Mouse (Mus musculus) thymus, postnatal 25 days (tissue): ENCODE measurements around the gene Tmem259.

Experiments used
- DNase-seq: peaks from one replicate; pipeline ENCODE4 v3.0.0; 2022

Tmem259 gene

DNA sequence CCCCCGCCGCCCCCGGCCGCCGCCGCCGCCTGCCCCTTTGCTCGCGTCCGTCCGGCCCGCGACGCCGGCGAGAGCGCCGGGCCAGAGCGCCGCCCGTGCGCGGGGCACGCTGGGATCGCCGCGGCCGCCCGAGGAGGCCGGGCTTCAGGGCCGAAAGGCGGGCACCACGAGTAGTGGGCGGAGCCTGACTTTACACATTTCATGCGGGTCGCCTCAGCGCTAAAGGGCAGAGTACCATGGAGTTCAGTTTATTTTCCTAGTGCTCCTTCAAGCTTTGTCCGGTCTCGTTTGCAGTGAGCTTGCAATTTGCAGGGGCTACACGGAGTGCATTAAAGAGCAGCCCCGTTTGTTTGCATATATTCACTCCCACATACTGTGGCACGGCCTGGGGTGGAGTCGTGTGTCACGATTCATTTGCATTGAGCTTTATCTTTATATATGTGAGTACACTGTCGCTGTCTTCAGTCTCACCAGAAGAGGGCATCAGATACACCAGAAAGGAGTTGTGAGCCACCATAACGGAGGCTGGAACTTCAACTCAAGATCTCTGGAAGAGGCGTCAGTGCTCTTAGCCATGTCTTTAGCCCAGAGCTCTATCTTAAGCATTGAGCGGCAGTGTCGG, at the start of gene Tmem259:
Tmem259 (minus strand) TSS at position 136 of the 622 bp plus-strand sequence.
- DNase-seq, result peak; percentile 89

DNA sequence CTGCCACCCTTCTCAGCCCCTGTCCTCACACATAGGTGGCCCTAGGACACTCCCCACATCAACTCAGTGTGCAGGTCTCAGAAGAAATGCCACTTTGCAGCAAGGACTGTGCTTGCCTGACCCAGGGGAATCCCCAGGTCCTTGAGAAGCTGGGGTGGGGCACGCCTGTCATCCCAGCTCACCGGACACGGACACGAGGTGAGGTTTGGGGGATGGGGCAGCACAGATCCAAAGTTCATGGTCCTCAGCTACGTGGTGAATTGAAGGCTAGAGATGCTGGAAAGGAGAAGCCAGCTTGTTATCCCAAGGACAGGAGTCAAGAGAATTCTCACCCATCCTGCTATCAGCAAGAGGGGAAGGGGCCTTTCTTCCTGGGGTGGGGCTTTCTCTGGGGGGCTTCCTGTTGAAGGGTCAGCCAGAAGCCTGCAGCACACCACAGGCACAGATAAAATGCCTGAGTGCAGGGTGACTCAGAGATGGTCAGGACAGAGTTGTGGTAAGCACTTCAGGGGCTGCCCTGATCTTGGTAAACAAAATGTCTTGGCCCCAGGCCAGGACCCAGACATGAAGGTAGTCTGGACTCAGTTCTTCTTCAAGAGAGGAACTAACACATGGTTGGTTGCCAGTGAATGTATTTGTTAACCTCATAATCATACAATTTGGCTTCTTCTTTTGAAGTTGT, 48.8 kb upstream of the Tmem259 start:
- peak; percentile 23 for DNase-seq

DNA sequence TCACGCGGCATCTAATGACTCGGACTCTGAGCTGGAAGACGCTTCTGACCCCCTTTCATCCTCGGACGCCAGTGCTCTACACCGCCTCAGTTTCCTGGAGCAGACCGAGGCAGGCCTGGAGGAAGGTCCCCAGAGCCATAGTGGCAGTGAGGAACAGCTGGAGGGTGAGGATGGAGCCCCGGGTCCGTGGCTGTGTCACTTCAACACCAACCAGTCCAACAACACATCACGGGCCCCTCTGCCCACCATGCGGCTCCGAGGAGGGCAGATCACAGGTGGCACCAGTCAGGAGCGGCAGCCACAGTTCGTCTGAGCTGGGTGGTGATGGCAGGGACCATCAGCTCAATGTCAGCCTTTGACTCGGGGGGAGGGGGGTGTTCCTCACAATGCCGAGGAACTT, 46.6 kb upstream of the Tmem259 start:
- no peak for DNase-seq

DNA sequence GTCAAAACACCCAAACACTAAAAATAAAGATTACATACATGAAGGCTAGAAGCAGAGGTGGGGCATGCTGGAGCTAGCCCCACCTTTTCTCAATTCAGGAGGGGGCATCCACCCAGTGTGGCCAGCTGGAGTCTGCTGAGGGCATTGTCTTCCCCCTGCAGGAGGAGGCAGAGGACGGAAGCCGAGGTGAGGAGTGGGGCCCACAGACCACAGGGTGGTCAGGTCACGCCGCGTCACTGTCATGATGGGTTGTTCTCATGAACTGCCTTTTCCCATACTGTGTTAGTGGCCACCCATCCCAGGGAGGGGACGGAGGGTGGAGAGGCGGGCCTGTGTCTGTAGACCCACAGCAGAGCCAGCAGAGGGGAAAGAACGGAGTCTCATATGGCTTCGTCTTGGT, 46.1 kb upstream of the Tmem259 start:
- no peak for DNase-seq

DNA sequence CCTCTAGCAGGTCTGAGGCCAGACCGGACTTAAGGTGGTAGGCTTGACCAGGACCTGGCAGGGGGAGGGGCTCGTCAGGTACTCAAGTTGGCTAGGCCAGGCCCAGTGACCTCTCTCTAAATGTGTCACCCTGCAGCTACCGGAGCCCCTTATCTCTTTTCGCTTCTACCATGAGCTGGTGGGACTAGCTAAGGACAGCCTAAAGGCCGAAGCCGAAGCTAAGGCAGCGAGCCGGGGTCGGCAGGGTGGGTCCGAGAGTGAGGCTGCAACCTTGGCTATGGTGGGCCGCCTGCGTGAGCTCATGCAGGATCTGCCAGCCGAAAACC, 44.4 kb upstream of the Tmem259 start:
- DNase-seq, result no peak

DNA sequence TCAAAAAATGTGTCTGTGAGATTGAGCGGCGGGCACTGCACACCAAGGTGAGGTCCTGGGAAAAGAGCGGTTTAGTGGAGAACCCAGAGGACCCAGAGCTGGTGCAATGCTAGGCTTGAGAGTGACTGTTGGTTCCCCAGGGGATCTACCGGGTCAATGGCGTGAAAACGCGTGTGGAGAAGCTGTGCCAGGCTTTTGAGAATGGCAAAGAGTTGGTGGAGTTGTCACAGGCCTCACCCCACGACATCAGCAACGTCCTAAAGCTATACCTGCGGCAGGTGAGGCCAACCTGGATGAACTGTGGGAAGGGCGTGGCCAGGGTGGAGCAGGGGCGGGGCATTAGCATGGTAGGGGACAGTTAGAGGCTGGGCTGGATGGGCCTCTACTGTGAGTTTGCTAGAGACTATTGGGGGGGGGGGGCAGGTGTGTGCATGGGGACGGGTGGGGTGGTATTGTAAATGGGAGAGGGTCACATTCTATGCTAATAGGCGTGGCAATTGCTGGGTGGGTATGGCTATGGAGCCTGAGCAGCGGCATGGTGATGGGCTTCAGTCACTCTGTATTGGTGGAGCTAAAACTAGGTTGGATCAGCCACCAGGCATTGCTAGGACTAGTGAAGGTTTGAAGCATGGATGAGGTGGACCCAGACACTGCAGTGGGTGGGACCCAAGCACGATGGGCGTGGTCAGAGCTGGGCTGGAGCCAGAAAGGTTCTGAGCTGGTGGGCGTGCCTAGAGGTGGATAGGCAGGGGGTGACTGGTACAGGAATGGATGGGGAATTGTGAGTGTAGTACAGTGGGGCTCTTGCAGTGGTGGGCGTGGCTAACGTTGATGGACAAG, 43.8 kb upstream of the Tmem259 start:
- DNase-seq, result no peak

DNA sequence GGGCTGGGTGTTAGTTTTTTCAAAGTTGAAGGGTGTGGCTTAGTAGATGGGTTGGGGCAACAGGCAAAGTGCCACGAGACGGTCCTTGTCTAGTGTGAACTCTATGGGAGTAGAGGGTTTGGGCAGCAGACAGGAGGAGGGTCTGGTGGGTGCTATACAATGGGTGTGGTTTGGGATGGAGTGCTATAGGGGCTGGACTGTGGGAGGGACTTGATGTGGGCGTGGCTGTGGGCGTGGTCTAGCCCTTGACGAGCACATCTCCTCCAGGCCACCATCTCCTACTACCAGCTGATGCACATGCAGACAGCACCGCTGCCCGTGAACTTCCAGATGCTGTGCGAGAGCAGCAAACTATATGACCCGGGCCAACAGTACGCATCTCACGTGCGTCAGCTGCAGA, 41.8 kb upstream of the Tmem259 start:
- peak; percentile 60 for DNase-seq

DNA sequence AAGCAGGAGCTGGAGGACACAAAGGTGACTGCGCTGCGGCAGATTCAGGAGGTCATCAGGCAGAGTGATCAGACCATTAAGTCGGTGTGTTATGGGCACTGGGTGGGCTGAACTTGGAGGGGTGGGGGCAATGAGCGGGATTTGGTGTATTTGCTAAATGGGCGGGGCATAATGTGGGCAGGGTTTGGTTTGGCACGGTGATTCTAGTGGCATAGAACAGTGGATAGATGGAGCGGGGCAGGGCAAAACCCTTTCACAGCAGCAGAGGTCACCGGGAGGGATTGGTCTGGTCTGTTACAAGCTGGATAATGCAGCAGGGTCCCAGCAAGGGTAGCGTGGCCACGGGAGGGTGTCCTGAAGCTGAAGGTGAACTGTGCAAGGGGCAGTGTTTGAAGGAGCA, 41.3 kb upstream of the Tmem259 start:
- DNase-seq, result no peak

DNA sequence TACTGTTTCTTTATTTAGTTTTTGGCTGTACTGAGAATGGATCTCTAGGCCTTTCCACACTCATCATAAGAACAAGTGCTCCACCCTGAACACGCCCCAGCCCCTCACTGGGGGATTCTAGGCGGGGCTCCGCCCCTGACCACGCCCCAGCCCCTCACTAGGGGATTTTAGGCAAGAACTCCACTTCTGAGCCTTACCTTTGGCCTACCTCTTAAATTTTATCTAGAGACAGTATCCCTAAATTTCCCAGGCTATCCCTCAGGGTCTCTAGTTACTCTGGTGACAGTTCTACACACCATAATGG, 40.9 kb upstream of the Tmem259 start:
- no peak for DNase-seq

DNA sequence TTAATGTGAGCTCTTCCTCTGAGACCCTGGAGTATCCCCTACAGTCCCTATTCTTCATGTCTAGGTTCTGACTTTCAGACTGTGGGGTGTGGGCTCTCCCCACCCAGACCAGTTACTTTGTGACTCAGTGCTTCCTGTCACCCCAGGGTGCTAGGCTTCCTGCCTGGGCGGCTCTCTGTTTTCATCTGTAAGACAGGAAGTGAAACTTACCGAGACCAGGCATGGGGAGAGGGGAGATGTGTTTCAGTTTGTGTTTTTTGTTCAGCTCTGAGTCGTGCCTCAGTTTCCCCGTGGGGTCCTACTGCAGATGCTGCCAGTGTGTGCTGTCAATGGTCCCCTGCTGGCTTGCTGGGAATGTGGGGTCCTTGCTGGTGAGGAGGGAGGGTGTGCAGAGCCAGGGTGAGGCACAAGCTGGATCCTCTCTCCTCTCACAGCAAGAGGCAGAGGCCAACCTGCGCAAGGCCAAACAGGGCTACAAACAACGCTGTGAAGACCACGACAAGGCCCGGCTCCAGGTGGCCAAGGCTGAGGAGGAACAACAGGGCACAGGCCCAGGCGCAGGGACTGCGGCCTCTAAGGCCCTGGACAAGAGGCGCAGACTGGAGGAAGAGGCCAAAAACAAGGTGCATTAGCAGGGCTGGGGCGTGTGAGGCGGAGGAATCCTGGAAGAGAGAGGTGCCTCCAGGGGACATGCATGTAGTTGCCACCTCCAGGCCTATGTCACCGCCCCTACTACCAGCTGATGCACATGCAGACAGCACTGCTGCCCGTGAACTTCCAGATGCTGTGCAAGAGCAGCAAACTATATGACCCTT, 40.3 kb upstream of the Tmem259 start:
- peak; percentile 84 for DNase-seq

DNA sequence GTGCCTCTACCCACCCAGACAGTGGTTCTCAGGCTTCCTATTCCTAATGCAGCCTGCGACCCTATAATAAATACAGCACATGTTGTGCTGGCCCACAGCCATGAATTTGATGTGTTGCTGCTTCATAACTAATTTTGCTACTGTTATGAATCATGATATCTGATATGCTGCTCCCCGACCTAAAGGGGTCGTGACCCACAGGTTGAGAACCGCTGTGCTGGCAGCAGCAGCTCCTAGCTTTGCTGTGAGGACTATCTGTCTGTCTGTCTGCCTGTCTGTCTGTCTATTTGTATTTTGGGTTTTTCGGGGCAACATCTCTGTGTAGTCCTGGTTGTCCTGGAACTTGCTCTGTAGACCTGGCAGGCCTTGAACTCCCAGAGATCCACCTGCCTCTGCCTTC, 39.6 kb upstream of the Tmem259 start:
- no peak for DNase-seq

DNA sequence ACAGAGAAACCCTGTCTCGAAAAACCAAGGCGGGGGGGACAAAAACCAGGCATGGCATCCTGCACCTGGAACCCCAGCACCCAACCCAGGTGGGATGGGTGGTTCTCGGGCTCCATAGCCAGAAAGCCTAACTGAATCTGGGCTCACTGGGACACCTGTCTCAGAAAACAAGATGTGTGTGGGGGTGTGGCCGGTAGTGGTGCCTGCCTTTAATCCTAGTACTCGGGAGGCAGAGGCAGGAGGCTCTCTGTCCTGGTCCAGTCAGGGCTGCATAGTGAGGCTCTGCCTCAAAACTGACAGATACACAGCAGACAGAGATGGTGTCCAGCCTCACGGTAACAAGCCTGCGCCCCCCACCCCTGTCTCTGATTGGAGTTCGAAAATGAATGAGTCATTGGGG, 38.7 kb upstream of the Tmem259 start:
- no peak for DNase-seq

DNA sequence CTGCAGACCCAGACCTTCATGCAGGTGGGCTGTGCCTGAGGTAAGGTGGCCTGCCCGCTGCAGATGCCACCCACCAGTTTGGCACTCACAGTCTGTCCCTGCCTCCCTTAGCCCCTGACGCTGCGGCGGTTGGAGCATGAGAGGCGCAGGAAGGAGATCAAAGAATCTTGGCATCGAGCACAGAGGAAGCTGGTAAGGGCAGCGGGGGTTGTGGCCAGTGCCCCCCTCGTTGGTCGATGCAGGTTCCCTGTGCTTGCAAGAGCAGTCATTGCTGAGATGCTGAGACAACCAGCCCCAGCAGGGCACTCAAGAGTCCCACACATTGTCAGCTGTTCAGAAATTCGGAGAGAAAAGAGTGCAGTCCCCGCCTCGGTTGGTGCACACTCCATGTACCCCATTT, 38.0 kb upstream of the Tmem259 start:
- peak; percentile 68 for DNase-seq

DNA sequence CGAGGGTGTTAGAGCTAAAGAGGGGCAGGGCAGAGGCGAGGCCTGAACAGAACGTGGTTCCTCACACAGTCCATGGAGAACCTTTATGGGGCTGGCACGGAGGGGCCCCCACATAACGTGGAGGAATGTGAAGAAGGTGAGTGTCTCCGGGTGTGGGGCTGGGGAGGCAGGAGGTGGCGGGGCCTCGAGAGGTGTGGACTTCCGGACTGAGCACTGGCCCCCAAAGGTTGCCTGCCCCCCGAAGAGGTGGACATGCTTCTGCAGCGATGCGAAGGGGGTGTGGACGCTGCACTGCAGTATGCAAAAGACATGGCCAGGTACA, 37.2 kb upstream of the Tmem259 start:
- DNase-seq, result no peak

DNA sequence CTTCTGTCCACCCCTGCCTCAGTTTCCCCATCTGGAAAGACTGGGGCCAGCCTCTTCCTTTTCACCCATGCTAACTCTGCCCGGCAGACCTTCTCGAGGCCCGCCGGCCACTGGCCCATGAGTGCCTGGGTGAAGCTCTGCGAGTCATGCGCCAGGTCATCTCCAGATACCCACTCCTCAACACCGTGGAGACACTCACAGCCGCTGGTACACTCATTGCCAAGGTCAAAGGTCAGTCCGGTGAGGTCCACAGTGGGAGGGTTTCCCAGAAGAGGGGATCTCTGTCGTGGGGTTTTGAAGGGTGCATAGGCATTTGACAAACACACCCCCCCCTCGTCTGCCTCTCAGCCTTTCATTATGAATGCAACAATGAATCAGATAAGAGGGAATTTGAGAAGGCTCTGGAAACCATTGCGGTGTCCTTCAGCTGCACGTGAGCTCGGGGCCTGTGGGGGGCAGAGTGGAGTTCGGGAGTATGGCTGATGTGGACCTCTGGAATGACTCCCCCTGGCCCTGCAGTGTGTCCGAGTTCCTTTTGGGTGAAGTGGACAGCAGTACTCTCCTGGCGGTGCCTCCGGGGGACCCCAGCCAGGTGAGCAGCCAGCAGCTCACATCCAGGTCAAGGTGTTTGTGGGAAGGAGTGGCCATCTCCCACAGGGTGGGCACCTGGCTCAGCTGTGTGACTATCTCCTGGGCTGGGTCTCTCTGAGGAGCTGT, 36.6 kb upstream of the Tmem259 start:
- DNase-seq, result no peak

DNA sequence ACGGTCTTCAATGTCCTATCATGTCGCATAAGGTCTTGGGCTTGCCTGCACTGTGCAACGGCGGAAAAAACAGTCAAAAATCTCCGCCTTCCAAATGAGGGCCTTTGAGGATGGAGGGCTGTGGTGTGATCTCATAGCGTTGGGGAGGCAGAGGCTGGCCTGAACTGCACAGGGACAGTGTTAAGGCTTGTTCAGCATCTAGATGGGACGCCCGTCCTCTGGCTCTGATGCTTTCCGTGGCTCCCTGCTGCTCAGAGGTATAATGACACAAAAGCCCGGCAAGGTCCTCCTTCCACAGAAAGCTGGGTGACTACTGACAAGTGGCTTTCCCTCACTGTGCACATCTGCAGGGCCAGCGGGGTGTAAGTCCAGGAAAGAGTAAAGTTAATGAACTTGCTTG, 36.1 kb upstream of the Tmem259 start:
- DNase-seq, result no peak

DNA sequence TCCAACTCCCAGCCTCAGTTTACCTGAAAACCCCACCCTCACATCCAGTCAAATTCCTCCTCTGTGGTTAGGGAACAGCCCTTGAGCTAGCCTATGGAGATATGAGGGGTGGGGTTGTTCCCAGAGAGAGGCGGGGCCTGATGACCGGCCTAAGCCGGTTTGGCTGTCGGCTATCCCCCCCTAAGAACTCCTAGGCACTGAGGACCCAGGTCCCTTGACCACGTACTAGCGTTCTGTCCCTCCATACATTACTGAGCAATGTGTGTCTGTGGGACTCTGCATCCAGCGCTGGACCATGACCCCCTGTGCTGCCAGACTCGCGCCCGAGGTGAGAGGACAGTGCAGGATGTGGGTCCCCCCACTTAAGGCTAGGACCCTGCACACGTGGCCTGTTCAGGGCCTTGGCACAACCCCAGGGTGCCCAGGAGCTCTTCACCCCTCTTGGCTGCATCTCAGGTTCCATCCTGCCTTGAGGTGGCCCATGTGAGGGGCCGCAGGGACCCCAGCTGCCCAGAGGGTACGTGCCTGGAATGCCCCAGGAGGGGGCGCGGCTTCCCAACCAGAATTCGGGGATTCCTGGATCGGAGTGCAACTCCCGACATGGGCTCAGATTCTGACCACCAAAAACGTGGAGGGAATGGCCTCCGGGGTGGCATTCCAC, 35.5 kb upstream of the Tmem259 start:
- DNase-seq, result no peak

DNA sequence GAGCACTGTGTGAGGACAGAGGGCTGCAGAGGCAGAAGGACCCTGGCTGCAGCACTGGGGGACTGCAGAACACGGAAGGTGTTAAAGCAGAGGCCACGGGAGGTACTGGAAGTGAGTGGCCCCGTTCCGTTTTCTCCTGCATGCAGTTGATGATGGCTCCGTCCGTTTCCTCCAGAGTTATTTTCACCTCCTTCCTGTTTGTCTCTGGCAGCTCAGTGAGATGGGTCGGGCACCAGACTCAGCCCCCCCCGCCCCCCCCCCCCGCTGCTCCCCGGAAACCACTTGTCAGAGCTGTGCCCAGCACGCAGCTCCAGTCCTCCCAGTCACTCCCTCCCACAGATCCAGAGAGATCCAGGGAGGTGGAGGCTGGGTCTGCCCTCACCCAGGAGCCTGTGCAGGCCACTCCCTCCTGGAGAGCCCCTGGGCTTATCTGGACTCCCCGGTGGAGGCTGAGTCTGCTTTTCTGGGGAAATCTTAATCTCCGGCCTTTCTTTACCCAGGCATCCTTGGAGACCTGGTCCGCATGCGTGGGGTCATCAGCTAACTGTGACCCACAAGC, 34.7 kb upstream of the Tmem259 start:
- peak; percentile 75 for DNase-seq

DNA sequence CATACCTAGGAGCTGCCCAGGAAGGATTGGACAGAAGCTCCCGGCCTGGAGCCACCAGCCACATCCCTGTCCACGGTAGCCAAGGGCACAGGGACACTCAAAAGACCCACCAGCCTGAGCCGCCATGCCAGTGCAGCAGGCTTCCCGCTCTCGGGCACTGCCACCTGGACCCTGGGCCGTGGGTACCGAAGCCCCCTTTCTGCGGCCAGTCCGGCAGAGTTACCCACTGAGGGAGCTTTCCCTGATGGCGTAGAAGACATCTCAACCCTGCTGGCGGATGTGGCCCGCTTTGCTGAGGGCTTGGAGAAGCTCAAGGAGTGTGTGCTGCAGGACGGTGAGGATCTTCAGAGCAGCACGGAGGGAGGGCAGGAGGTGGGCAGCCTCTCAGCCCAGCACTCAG, 33.6 kb upstream of the Tmem259 start:
- peak; percentile 75 for DNase-seq

DNA sequence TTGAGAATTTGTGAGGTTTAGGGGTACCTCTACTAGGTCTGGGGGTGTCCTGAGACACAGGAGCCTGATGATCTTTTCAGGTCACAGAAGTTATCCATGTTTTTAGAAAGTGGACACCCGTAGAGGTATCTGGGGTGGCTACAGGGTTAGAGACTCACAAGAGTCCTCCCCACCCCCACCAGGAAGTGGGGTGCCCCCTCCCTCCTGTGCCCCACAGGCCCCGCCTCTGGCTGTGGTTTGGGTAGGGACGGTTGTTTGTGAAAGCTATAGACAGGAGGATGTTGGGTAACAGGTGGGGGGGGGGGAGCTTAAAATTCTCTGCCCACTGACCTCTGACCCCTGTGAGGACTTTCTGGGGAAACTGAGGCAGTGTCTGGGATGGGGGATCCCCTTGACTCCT, 33.2 kb upstream of the Tmem259 start:
- peak; percentile 97 for DNase-seq

DNA sequence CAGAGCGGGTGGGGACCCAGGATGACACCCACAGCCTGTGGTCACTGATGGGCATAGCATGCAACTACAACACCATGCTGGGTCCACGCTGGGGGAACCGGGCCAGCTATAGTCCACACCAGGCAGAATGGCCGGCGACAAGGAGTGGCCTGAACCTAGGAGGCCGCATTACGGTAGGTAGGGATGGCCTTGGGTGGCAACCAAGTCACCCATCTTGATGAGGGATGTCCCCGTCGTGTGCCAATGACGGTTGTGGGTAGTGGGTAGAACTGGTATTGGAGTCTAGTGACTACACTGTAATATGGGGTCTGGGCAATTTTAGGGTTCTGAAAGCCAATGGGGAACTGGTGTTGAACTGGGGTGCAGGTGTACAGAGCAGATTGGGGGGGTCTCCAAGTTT, 32.8 kb upstream of the Tmem259 start:
- DNase-seq, result no peak

DNA sequence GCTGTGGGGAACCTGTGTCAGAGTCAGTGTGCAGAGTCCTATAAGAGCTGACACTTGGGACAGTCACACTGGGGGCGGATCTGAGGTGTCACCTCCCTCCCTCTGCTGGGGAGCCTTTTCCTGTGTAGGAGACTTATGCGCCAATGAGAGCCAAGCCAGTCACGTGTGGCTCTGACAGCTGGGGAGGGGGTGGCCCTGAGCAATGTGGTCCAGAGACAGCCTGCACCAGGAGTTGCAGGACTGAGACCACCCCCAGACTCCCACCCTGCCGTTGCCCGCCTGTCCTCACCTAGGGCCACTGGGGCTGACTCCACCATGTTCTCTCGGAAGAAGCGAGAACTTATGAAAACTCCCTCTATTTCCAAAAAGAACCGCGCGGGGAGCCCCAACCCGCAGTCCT, 32.4 kb upstream of the Tmem259 start, which contains the start of gene Arhgap45:
Arhgap45 (plus strand) TSS at position 143 of the 400 bp plus-strand sequence.
- DNase-seq, result peak; percentile 89
